Mouse (Mus musculus): ENCODE measurements at regions not wholly inside any gene's neighbourhood (a gene's known extent, or its start where the extent isn't known, plus 50 kb on each side); places are given as distances from the start of the nearest gene placed in this dataset.
"Not testable (repeated sequence)": the region's sequence is repeated elsewhere in the genome, so short reads cannot be mapped to it uniquely, and the experiment has no call there.

- Histone ChIP-seq H3K9ac (ENCODE audit: low read length) (no peak overlapping the region), H3K27me3 (ENCODE audit: control insufficient read depth, insufficient read depth, low read length) (no peaks in the 10 kb centered on the region), H3K4me2 (no peak overlapping the region), H3K4me1 (ENCODE audit: control insufficient read depth, insufficient read depth, low read length) (no peaks in the 10 kb centered on the region), H3K4me3 (ENCODE audit: low read depth, low read length) (no peak overlapping the region), H3K36me3 (ENCODE audit: control insufficient read depth, insufficient read depth, low read length) (no peaks in the 10 kb centered on the region), H3K9me3 (ENCODE audit: control insufficient read depth, low read length) (no peaks in the 10 kb centered on the region), H3K27ac (ENCODE audit: low read depth, low read length) (no peak overlapping the region)
- WGBS = 89% methylated on average over 3 of the region's 3 CpGs
- no peak for ATAC-seq (ENCODE audit: low FRiP score)
- no peak for DNase-seq (ENCODE audit: low spot score, missing footprints)
Observed at GRCm38 (mm10) chr13:10930741-10931140, 570.1 kb upstream of the Chrm3 start.

- Histone ChIP-seq H3K27ac (ENCODE audit: low read depth, low read length) (no peak overlapping the region), H3K9ac (ENCODE audit: low read length) (no peak overlapping the region), H3K27me3 (ENCODE audit: control insufficient read depth, insufficient read depth, low read length) (no peaks in the 10 kb centered on the region), H3K36me3 (ENCODE audit: control insufficient read depth, insufficient read depth, low read length) (no peaks in the 10 kb centered on the region), H3K4me1 (ENCODE audit: control insufficient read depth, insufficient read depth, low read length) (no peaks in the 10 kb centered on the region), H3K4me3 (ENCODE audit: low read depth, low read length) (no peak overlapping the region), H3K9me3 (ENCODE audit: control insufficient read depth, low read length) (no peaks in the 10 kb centered on the region), H3K4me2 (no peak overlapping the region)
- DNase-seq (ENCODE audit: low spot score, missing footprints) (no peak), ATAC-seq (ENCODE audit: low FRiP score) (0 out of 2 replicates have a peak, but pooled peaks have one; percentile 44)
Observed at GRCm38 (mm10) chr13:10914377-10914776, 553.7 kb upstream of the Chrm3 start.

GRCm38 (mm10) chr13:10909122-10909751 is 548.6 kb upstream of the Chrm3 start:
- ATAC-seq (ENCODE audit: low FRiP score) (no peak), DNase-seq (ENCODE audit: low spot score, missing footprints) (no peak)
- Histone ChIP-seq H3K27me3 (ENCODE audit: control insufficient read depth, insufficient read depth, low read length) (no peaks in the 10 kb centered on the region), H3K36me3 (ENCODE audit: control insufficient read depth, insufficient read depth, low read length) (no peaks in the 10 kb centered on the region), H3K9ac (ENCODE audit: low read length) (no peak overlapping the region), H3K9me3 (ENCODE audit: control insufficient read depth, low read length) (no peaks in the 10 kb centered on the region), H3K4me3 (ENCODE audit: low read depth, low read length) (no peak overlapping the region), H3K4me1 (ENCODE audit: control insufficient read depth, insufficient read depth, low read length) (no peaks in the 10 kb centered on the region), H3K27ac (ENCODE audit: low read depth, low read length) (no peak overlapping the region), H3K4me2 (no peak overlapping the region)
- 59% methylated on average over 2 of the region's 2 CpGs for WGBS

DNA sequence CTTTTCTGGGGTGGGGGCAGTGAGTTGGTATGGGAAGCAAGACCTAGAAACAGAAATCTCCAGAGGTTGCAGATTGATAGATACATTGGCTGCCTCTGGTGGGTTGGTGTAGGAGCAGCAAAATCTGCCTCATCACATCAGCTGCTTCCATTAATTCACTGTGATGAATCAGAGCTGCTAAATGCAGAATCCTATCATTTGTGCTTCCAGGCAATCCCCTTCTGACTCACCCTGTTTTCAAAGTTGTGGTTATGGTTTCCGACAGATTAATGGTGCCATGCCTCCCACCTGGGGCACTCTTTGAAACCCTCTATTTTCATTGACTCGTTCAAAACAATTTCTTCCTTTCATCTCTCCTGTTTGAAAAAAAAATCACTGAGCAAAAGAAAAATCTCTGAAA is 507.2 kb upstream of the Chrm3 start:
- H3K4me2 ChIP-seq = no peak overlapping the region
- H3K36me3 ChIP-seq (ENCODE audit: control insufficient read depth, insufficient read depth, low read length) = no peaks in the 10 kb centered on the region
- no peaks in the 10 kb centered on the region for H3K9me3 ChIP-seq (ENCODE audit: control insufficient read depth, low read length)
- DNase-seq (ENCODE audit: low spot score, missing footprints) = no peak
- no peak overlapping the region for H3K27ac ChIP-seq (ENCODE audit: low read depth, low read length)
- ATAC-seq (ENCODE audit: low FRiP score) = no peak
- no peak overlapping the region for H3K4me3 ChIP-seq (ENCODE audit: low read depth, low read length)
- H3K27me3 ChIP-seq (ENCODE audit: control insufficient read depth, insufficient read depth, low read length) = no peaks in the 10 kb centered on the region
- no peak overlapping the region for H3K9ac ChIP-seq (ENCODE audit: low read length)
- no peaks in the 10 kb centered on the region for H3K4me1 ChIP-seq (ENCODE audit: control insufficient read depth, insufficient read depth, low read length)
- 78% methylated on average over 2 of the region's 2 CpGs for WGBS

GRCm38 (mm10) chr13:10855947-10856561 is 495.4 kb upstream of the Chrm3 start:
- not testable (repeated sequence) for H3K36me3 ChIP-seq (ENCODE audit: control insufficient read depth, insufficient read depth, low read length); H3K4me3 ChIP-seq (ENCODE audit: low read depth, low read length); DNase-seq (ENCODE audit: low spot score, missing footprints); H3K27ac ChIP-seq (ENCODE audit: low read depth, low read length); H3K4me2 ChIP-seq; H3K9me3 ChIP-seq (ENCODE audit: control insufficient read depth, low read length); ATAC-seq (ENCODE audit: low FRiP score); H3K4me1 ChIP-seq (ENCODE audit: control insufficient read depth, insufficient read depth, low read length); H3K27me3 ChIP-seq (ENCODE audit: control insufficient read depth, insufficient read depth, low read length); H3K9ac ChIP-seq (ENCODE audit: low read length)
- WGBS = 93% methylated on average over 9 of the region's 9 CpGs

- Histone ChIP-seq H3K27ac (ENCODE audit: low read depth, low read length) (no peak overlapping the region; the same call in 1 of the 2 replicates), H3K9ac (ENCODE audit: low read length) (no peak overlapping the region), H3K4me3 (ENCODE audit: low read depth, low read length) (no peak overlapping the region), H3K36me3 (ENCODE audit: control insufficient read depth, insufficient read depth, low read length) (no peaks in the 10 kb centered on the region), H3K4me1 (ENCODE audit: control insufficient read depth, insufficient read depth, low read length) (no peaks in the 10 kb centered on the region), H3K9me3 (ENCODE audit: control insufficient read depth, low read length) (no peaks in the 10 kb centered on the region), H3K27me3 (ENCODE audit: control insufficient read depth, insufficient read depth, low read length) (no peaks in the 10 kb centered on the region), H3K4me2 (no peak overlapping the region)
- DNase-seq (ENCODE audit: low spot score, missing footprints) = no peak
- no peak for ATAC-seq (ENCODE audit: low FRiP score)
- 78% methylated on average over 5 of the region's 5 CpGs for WGBS
Observed at GRCm38 (mm10) chr13:10845212-10845611, 484.6 kb upstream of the Chrm3 start.

DNA sequence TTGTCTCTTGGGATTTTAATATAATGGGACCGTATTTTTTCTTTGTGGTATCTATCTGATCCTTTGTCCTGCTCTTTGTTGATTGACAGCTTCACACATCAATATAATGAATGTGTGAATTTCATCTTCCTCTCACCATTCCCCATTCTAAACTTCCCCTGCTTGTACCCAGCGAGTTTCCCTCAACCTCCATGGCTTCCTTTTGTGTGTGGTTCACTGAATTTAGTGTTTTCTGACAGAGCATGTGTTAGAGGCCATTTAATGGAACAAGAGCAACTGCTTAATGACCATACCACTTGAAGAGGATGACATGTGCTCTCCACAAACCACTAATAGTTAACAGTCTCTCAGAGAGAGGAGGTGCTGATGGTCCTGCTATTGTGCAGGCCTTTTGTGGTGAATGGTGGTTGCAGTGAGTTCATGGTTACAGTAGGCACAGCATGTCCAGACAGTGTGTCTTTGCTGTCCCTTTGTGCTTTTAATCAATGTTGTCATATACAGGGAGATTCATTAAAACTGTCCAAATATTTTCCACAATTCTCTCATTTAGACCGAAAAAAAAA is 438.8 kb upstream of the Chrm3 start:
- H3K36me3 ChIP-seq (ENCODE audit: control insufficient read depth, insufficient read depth, low read length) = no peaks in the 10 kb centered on the region
- H3K9me3 ChIP-seq (ENCODE audit: control insufficient read depth, low read length) = no peaks in the 10 kb centered on the region
- no peak overlapping the region for H3K4me3 ChIP-seq (ENCODE audit: low read depth, low read length)
- no peak for ATAC-seq (ENCODE audit: low FRiP score)
- no peak overlapping the region for H3K4me2 ChIP-seq
- no peaks in the 10 kb centered on the region for H3K27me3 ChIP-seq (ENCODE audit: control insufficient read depth, insufficient read depth, low read length)
- no peak for DNase-seq (ENCODE audit: low spot score, missing footprints)
- no peak overlapping the region for H3K27ac ChIP-seq (ENCODE audit: low read depth, low read length)
- 76% methylated on average over 3 of the region's 3 CpGs for WGBS
- H3K9ac ChIP-seq (ENCODE audit: low read length) = no peak overlapping the region
- no peaks in the 10 kb centered on the region for H3K4me1 ChIP-seq (ENCODE audit: control insufficient read depth, insufficient read depth, low read length)

All from midbrain, embryonic 11.5 days (tissue).